Mouse (Mus musculus) forebrain, postnatal 0 days (tissue): ENCODE measurements at regions not wholly inside any gene's neighbourhood (a gene's known extent, or its start where the extent isn't known, plus 50 kb on each side); places are given as distances from the start of the nearest gene placed in this dataset.
"Not testable (repeated sequence)": the region's sequence is repeated elsewhere in the genome, so short reads cannot be mapped to it uniquely, and the experiment has no call there.

Experiments used
- ATAC-seq: fragments of 200-750 bp; cut with Nextera tagmentation; 2 replicates; pipeline ENCODE4 v1.8.0; 2017; ENCODE audit warnings: mild to moderate bottlenecking, moderate library complexity
- DNase-seq: peaks from one replicate; pipeline ENCODE4 v3.0.0-alpha.2; 2015
- H3K27ac ChIP-seq: fragments of 300-500 bp; sonication (generic); 2 replicates; pipeline ENCODE4 v1.5.1; 2014; ENCODE audit warnings: low read depth, mild to moderate bottlenecking, antibody characterized with exemption, low read length, moderate library complexity, mixed read lengths
- H3K27me3 ChIP-seq: fragments of 300-500 bp; sonication (generic); 2 replicates; pipeline ENCODE4 v1.6.1; 2014; ENCODE audit warnings: mild to moderate bottlenecking, low read length, mixed read lengths; ENCODE audit not compliant: insufficient read depth
- H3K36me3 ChIP-seq: fragments of 300-500 bp; sonication (generic); 2 replicates; pipeline ENCODE4 v1.6.1; 2014; ENCODE audit warnings: mild to moderate bottlenecking, moderate library complexity; ENCODE audit not compliant: insufficient read depth
- H3K4me1 ChIP-seq: fragments of 300-500 bp; sonication (generic); 2 replicates; pipeline ENCODE4 v1.6.1; 2014; ENCODE audit warnings: antibody characterized with exemption; ENCODE audit not compliant: insufficient read depth
- H3K4me2 ChIP-seq: fragments of 300-500 bp; sonication (generic); 2 replicates; pipeline ENCODE4 v1.6.1; 2014; ENCODE audit warnings: low read depth, mild to moderate bottlenecking, moderate library complexity
- H3K4me3 ChIP-seq: fragments of 300-500 bp; sonication (generic); 2 replicates; pipeline ENCODE4 v1.5.1; 2014; ENCODE audit warnings: low read depth, low read length, mixed read lengths
- H3K9ac ChIP-seq: fragments of 300-500 bp; sonication (generic); 2 replicates; pipeline ENCODE4 v1.6.1; 2014; ENCODE audit warnings: mild to moderate bottlenecking
- H3K9me3 ChIP-seq: fragments of 300-500 bp; sonication (generic); 2 replicates; pipeline ENCODE4 v1.6.1; 2016; ENCODE audit warnings: low read length
- CTCF ChIP-seq: sonication (generic); IDR thresholded peaks from 2 replicates; pipeline ENCODE4 v1.5.1; 2016; ENCODE audit warnings: antibody characterized with exemption, control low read depth, low read depth
- WGBS: fragments of 180-500 bp; shearing (Covaris S2); extraction: QIAGEN DNeasy Blood & Tissue Kit; methylation state at CpG from one replicate; pipeline ENCODE4 v1.1.7; 2014; 5-methylcytosine and 5-hydroxymethylcytosine counted together

DNA sequence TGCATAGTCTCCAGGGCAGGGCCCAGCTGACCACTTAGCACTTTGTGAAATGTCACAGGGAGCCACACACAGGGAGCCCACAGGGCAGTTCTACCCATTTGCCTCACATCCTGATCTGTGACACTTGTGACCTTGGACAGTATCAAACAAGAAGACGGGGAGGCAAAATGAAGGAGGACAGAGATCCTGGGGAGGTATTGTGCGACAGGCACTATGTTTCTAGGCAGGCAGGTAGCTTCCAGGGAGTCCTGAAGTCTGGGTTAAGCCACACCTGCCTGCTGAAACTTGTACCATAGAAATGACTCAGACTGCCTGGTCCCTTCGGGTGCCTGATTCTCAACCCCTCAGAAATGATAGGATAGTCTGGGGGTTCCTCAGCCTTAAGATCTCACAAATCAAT lies 127.8 kb downstream of the Tcp10c start:
- no peak for ATAC-seq
- no peak for DNase-seq

GRCm38 (mm10) chr17:13487291-13488215 lies 133.2 kb downstream of the Tcp10c start:
- Histone ChIP-seq H3K4me2 (no peak overlapping the region), H3K9ac (no peak overlapping the region), H3K4me3 (no peak overlapping the region), H3K4me1 (no peaks in the 10 kb centered on the region), H3K27me3 (no peaks in the 10 kb centered on the region), H3K27ac (no peak overlapping the region), H3K9me3 (no peaks in the 10 kb centered on the region), H3K36me3 (no peaks in the 10 kb centered on the region)
- WGBS, result 87% methylated on average over 10 of the region's 10 CpGs
- DNase-seq, result no peak
- TF ChIP-seq CTCF, result no peak
- no peak for ATAC-seq

More for the DNA sequence above, 127.8 kb downstream of the Tcp10c start:
- Histone ChIP-seq H3K4me2 (no peak overlapping the region), H3K36me3 (no peaks in the 10 kb centered on the region), H3K27me3 (no peaks in the 10 kb centered on the region), H3K9me3 (no peaks in the 10 kb centered on the region), H3K27ac (0 out of 2 replicates have a peak overlapping the region, but pooled peaks have one; percentile 21), H3K4me1 (peaks cover 5% of the 10 kb centered on the region), H3K4me3 (no peak overlapping the region), H3K9ac (no peak overlapping the region)
- 93% methylated on average over 3 of the region's 3 CpGs for WGBS
- TF ChIP-seq CTCF, result no peak

DNA sequence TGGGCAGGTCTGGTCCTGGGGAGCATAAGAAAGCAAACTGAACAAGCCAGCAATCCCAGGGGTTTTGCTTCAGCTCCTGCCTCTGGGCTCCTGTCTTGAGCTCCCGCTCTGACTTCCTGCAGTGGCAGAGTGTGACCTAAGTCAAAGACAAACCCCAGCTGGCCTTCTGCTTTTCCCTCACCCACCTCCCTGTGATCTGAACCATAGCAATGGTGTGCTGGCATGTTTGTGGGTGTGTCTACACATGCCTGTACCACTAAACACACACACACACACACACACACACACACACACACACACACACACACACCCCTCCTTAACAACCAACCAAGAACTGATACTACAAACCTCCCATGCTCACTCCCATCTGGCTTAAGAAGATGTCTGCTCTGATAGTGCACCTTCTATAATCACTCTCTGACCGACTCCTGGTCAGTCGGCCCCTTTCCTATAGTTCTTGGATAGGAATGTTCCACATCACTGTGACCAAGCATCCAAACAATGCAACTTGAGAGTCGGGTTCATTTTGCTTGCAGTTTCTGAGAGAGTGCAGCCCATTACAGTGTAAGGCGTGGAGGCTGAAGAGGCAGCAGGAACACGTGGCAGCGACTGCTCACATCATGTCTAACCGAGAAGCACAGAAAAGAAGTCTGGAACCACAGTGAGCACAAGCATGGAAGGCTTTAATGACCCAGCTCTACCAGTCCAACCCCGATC lies 134.4 kb downstream of the Tcp10c start:
- no peak for TF ChIP-seq CTCF
- WGBS, result 85% methylated on average over 9 of the region's 9 CpGs
- H3K9me3 ChIP-seq, result no peaks in the 10 kb centered on the region
- no peak overlapping the region for H3K27ac ChIP-seq
- no peak for ATAC-seq
- no peak overlapping the region for H3K4me2 ChIP-seq
- no peaks in the 10 kb centered on the region for H3K27me3 ChIP-seq
- H3K36me3 ChIP-seq, result no peaks in the 10 kb centered on the region
- DNase-seq, result no peak
- H3K4me3 ChIP-seq, result no peak overlapping the region
- H3K4me1 ChIP-seq, result no peaks in the 10 kb centered on the region
- no peak overlapping the region for H3K9ac ChIP-seq

- ATAC-seq, DNase-seq, H3K27me3 ChIP-seq, H3K4me3 ChIP-seq, H3K4me1 ChIP-seq, H3K4me2 ChIP-seq, H3K9me3 ChIP-seq, H3K9ac ChIP-seq, H3K27ac ChIP-seq, H3K36me3 ChIP-seq: not testable (repeated sequence)
- 89% methylated on average over 1 of the region's 1 CpGs for WGBS
These were observed 137.9 kb downstream of the Tcp10c start for GRCm38 (mm10) chr17:13492239-13492638.

DNA sequence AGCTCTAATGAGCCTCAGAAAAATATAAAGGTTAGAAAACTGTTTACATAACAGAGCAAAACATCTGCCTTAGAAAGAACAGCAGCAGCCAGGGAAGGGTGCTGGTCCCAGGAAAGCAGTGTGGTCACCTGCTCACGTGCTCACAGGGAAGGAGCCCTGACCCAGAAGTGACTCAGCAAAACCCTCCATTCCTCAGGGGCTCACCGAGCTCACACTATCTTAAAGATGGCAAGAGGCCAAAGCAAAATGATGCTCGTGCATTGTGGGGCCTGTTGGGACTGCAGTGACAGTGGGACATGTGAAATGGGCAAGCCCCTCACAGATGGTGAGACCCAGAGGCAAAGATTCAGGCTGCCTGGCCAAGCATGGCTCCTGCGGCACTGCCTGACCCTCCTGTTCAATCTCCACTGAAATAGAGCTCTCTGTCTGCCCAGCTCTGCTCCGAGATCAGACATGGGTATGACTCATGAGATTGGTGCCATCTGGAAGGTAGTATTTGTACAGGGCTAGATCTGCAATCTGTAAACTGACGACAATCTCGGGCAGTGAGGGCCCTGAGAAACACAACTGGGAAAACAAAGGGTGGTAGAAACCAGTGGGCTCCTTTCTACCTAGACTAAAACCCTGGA lies 138.4 kb downstream of the Tcp10c start:
- ATAC-seq, H3K9me3 ChIP-seq, H3K36me3 ChIP-seq, H3K27me3 ChIP-seq, H3K4me1 ChIP-seq, H3K9ac ChIP-seq, H3K4me2 ChIP-seq, DNase-seq, H3K27ac ChIP-seq, H3K4me3 ChIP-seq: not testable (repeated sequence)
- WGBS, result 32% methylated on average over 3 of the region's 7 CpGs

DNA sequence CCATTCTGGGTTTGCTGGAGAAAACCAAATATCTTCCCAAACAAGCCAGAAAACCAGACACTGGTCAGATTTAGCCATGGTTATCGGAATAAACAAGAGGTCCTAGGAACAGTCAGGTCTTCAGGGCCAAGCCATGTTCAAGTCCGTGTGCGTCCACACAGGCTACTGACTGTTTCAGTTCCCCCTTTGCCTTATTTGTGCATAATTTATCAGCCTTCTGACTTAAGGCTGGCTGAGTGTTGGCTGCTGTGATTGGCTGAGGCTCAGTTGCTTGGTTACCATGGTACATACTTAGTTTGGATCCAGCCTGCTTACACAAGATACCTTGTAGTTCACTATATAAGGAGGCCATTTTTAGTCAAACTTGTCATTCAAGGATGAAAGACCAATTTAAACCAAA lies 139.5 kb downstream of the Tcp10c start:
- H3K9ac ChIP-seq, H3K4me1 ChIP-seq, H3K9me3 ChIP-seq, H3K27me3 ChIP-seq, H3K4me2 ChIP-seq, H3K4me3 ChIP-seq, DNase-seq, H3K36me3 ChIP-seq, H3K27ac ChIP-seq: not testable (repeated sequence)
- WGBS, result 72% methylated on average over 3 of the region's 3 CpGs
- ATAC-seq, result peak; percentile 80

- H3K9ac ChIP-seq, DNase-seq, H3K4me2 ChIP-seq, H3K36me3 ChIP-seq, H3K27me3 ChIP-seq, ATAC-seq, H3K9me3 ChIP-seq, H3K27ac ChIP-seq, H3K4me3 ChIP-seq, H3K4me1 ChIP-seq: not testable (repeated sequence)
- no CpG with 5 or more reads among the region's 1 CpGs for WGBS
These were observed 140.1 kb downstream of the Tcp10c start for GRCm38 (mm10) chr17:13494475-13494874.

- H3K4me2 ChIP-seq, H3K4me1 ChIP-seq, DNase-seq, H3K27me3 ChIP-seq, H3K9me3 ChIP-seq, H3K36me3 ChIP-seq, ATAC-seq, H3K4me3 ChIP-seq, H3K27ac ChIP-seq, H3K9ac ChIP-seq: not testable (repeated sequence)
- WGBS, result 15% methylated on average over 1 of the region's 1 CpGs
These were observed 150.0 kb downstream of the Tcp10c start for GRCm38 (mm10) chr17:13504365-13504764.

DNA sequence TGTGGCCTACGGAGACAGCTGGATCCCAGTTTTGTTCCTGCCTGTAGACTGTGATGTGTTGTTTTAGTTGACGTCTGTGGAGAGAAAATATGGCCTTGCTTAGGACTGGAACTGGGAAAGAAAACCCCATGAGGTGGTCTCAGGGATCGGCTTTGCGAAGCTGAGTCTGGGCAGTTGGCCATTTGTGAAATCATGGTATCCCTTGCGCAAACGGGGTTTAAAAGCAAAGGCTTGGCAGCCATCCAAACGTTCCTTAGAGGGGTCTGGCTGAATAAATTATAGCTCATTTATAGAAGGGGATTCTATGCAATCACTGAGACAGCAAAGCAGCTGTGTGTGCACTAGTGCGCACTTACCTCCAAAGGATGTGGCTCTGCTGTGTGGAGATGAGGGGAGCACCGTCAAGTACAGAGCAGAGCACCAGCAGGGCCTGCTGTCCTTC lies 150.5 kb downstream of the Tcp10c start:
- ATAC-seq (peak; percentile 89), DNase-seq (peak; percentile 81)
- H3K4me3 ChIP-seq, H3K9me3 ChIP-seq, H3K9ac ChIP-seq, H3K4me1 ChIP-seq, H3K27me3 ChIP-seq, H3K4me2 ChIP-seq, H3K36me3 ChIP-seq, H3K27ac ChIP-seq: not testable (repeated sequence)
- WGBS, result 9% methylated on average over 8 of the region's 9 CpGs
